In genomic region chr11:8496686-8497085, GRCm38 (mm10) we compare ENCODE assay signal across 8 mouse cellular contexts.
DNase-seq lines count a peak whose midpoint lies in the region; ATAC-seq and TF ChIP-seq lines count a peak whose summit lies in the region.

No protein-coding gene starts in this region.

- H3K27me3 ChIP-seq in intestine, postnatal 0 days (replicated peaks; ENCODE audit: control insufficient read depth, insufficient read depth, low read length), result no peaks in the 10 kb centered on the region

- peaks cover 16% of the 10 kb centered on the region for H3K4me1 ChIP-seq in intestine, postnatal 0 days (replicated peaks; ENCODE audit: control insufficient read depth, insufficient read depth, low read length)

- WGBS in intestine, postnatal 0 days, result 38% methylated on average over 5 of the region's 5 CpGs

- no peak for ATAC-seq in intestine, postnatal 0 days

- no peak overlapping the region for H3K4me2 ChIP-seq in intestine, postnatal 0 days (replicated peaks; ENCODE audit: low read depth)

- H3K36me3 ChIP-seq in intestine, postnatal 0 days (ENCODE audit: control insufficient read depth, insufficient read depth), result peaks cover 30% of the 10 kb centered on the region

- H3K27ac ChIP-seq in intestine, postnatal 0 days (ENCODE audit: low read depth, low read length), result no peak overlapping the region; the same call in 1 of the 2 replicates

- DNase-seq in layer of hippocampus, adult 9-11 months, result peak; percentile 32
- no peak for DNase-seq in layer of hippocampus, postnatal 25 days (ENCODE audit: extremely low spot score in 1 of 2, low spot score in 1 of 2)
- peak; percentile 59 for DNase-seq in brain, adult 2 months (ENCODE audit: low read depth, low spot score)
- peak; percentile 68 for DNase-seq in gastrocnemius, postnatal 10 days
- DNase-seq in lung, postnatal 25 days (ENCODE audit: low spot score), result peak; percentile 81
- no peak for DNase-seq in yolk sac, embryonic 10.5 days (ENCODE audit: low spot score)
- no peak for DNase-seq in c-Kit-positive CD71-positive TER-119-positive erythroid progenitor cells, embryonic 14.5 days (ENCODE audit: low spot score)

- no peak overlapping the region for H3K9ac ChIP-seq in intestine, postnatal 0 days (ENCODE audit: low read depth, low read length)

- no peaks in the 10 kb centered on the region for H3K9me3 ChIP-seq in intestine, postnatal 0 days (ENCODE audit: control insufficient read depth)

- no peak overlapping the region for H3K4me3 ChIP-seq in intestine, postnatal 0 days (ENCODE audit: low read depth, low read length)

- TF ChIP-seq CTCF in intestine, postnatal 0 days (IDR thresholded peaks at IDR 0.05; ENCODE audit: low read depth), result peak; percentile 33

Comparison
In these comparisons a context has a peak if more than half of its experiments do, and no peak if none do; other contexts are left out.
1. DNase-seq: peak in layer of hippocampus, adult 9-11 months (single experiment), brain, adult 2 months (single experiment), gastrocnemius, postnatal 10 days (single experiment) and lung, postnatal 25 days (single experiment); none in layer of hippocampus, postnatal 25 days (0 of 2), yolk sac, embryonic 10.5 days (single experiment) and c-Kit-positive CD71-positive TER-119-positive erythroid progenitor cells, embryonic 14.5 days (single experiment).